Mouse (Mus musculus): ENCODE results near the gene Opcml.

GRCm38 (mm10) chr9:27963385-27963784 lies 172.8 kb downstream of the Opcml start:
- no peak for TF ChIP-seq POLR2A (IDR thresholded peaks at IDR 0.05; ENCODE audit: insufficient read depth, low read length)
- no peak for TF ChIP-seq CTCF (IDR thresholded peaks at IDR 0.05; ENCODE audit: low read depth, low read length)

Data from ES-Bruce4 (cell line).